Mouse (Mus musculus) ES-Bruce4 (cell line): ENCODE data around the gene Fbxl8.

Source experiments
- CTCF ChIP-seq: IDR thresholded peaks from one replicate; pipeline ENCODE4 v1.8.1; 2011; ENCODE audit warnings: low read depth, low read length
- EP300 ChIP-seq: IDR thresholded peaks from 2 replicates; pipeline ENCODE4 v1.6.1; 2011; ENCODE audit warnings: low read depth, low read length; ENCODE audit not compliant: insufficient read depth
- POLR2A ChIP-seq: IDR thresholded peaks from one replicate; pipeline ENCODE4 v1.8.1; 2011; ENCODE audit warnings: low read length; ENCODE audit not compliant: insufficient read depth

DNA sequence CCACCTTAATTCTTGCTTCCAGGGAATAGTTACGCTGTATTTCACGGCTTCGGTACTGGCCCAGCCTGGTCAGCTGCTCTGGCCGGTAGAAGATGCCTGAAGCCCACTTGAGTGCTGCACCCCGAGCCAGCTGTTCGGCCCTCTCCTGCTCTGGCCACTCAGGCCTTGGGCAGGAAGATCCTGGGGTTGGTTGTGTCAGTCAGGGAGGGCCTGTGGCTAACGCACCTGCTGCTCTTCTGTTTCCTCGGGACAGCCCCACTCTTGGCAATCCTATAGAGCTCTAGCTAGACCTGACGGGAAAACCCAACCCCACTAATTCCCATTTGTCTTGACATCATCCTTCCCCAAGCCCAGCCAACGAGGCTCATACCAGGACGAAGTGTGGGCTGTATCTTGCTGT, 30.8 kb downstream of the Fbxl8 start:
- TF ChIP-seq CTCF: no peak
- no peak for TF ChIP-seq POLR2A
- TF ChIP-seq EP300: no peak
